Mouse (Mus musculus) lung, postnatal 0 days (tissue): ENCODE data around the gene Smoc2.

Experiments used
- CTCF ChIP-seq: IDR thresholded peaks from 2 replicates; pipeline ENCODE4 v1.5.1; 2016; ENCODE audit warnings: antibody characterized with exemption, mild to moderate bottlenecking
- EP300 ChIP-seq: IDR thresholded peaks from 2 replicates; pipeline ENCODE4 v1.6.1; 2016; ENCODE audit warnings: antibody characterized with exemption, mild to moderate bottlenecking, control low read depth

- TF ChIP-seq CTCF (no peak), EP300 (no peak)
These were observed at the start of gene Smoc2 for GRCm38 (mm10) chr17:14279177-14279965.
